Mouse (Mus musculus) midbrain, embryonic 14.5 days (tissue): ENCODE measurements at regions not wholly inside any gene's neighbourhood (a gene's known extent, or its start where the extent isn't known, plus 50 kb on each side); places are given as distances from the start of the nearest gene placed in this dataset.

Experiments
- ATAC-seq: fragments of 200-750 bp; cut with Nextera tagmentation; 2 replicates; pipeline ENCODE4 v1.8.0; 2017; ENCODE audit warnings: moderate number of reproducible peaks, moderate library complexity; ENCODE audit not compliant: low FRiP score, low TSS enrichment
- DNase-seq: peaks from one replicate; pipeline ENCODE4 v3.0.0-alpha.2; 2015
- H3K27ac ChIP-seq: fragments of 300-500 bp; sonication (generic); replicated peaks from 2 replicates; pipeline ENCODE4 v1.5.1; 2014; ENCODE audit warnings: mild to moderate bottlenecking, low read depth, low read length, moderate library complexity
- H3K27me3 ChIP-seq: fragments of 300-500 bp; sonication (generic); 2 replicates; pipeline ENCODE4 v1.6.1; 2014; ENCODE audit warnings: low read length, control low read depth, mixed read lengths; ENCODE audit not compliant: control insufficient read depth, insufficient read depth
- H3K36me3 ChIP-seq: fragments of 300-500 bp; sonication (generic); 2 replicates; pipeline ENCODE4 v1.6.1; 2014; ENCODE audit warnings: low read length, control low read depth; ENCODE audit not compliant: control insufficient read depth, insufficient read depth
- H3K4me1 ChIP-seq: fragments of 300-500 bp; sonication (generic); 2 replicates; pipeline ENCODE4 v1.6.1; 2014; ENCODE audit warnings: mild to moderate bottlenecking, antibody characterized with exemption, low read length, control low read depth; ENCODE audit not compliant: control insufficient read depth, insufficient read depth
- H3K4me2 ChIP-seq: fragments of 300-500 bp; sonication (generic); 2 replicates; pipeline ENCODE4 v1.6.1; 2014; ENCODE audit warnings: mild to moderate bottlenecking, low read length, moderate library complexity
- H3K4me3 ChIP-seq: fragments of 300-500 bp; sonication (generic); replicated peaks from 2 replicates; pipeline ENCODE4 v1.5.1; 2014; ENCODE audit warnings: low read depth, low read length
- H3K9ac ChIP-seq: fragments of 300-500 bp; sonication (generic); replicated peaks from 2 replicates; pipeline ENCODE4 v1.6.1; 2014; ENCODE audit warnings: mild to moderate bottlenecking, low read length, moderate library complexity
- H3K9me3 ChIP-seq: fragments of 300-500 bp; sonication (generic); 2 replicates; pipeline ENCODE4 v1.6.1; 2016; ENCODE audit warnings: low read length, control low read depth, mixed read lengths; ENCODE audit not compliant: control insufficient read depth
- WGBS: fragments of 180-500 bp; shearing (Covaris S2); extraction: QIAGEN DNeasy Blood & Tissue Kit; methylation state at CpG from one replicate; pipeline ENCODE4 v1.1.7; 2014; 5-methylcytosine and 5-hydroxymethylcytosine counted together

DNA sequence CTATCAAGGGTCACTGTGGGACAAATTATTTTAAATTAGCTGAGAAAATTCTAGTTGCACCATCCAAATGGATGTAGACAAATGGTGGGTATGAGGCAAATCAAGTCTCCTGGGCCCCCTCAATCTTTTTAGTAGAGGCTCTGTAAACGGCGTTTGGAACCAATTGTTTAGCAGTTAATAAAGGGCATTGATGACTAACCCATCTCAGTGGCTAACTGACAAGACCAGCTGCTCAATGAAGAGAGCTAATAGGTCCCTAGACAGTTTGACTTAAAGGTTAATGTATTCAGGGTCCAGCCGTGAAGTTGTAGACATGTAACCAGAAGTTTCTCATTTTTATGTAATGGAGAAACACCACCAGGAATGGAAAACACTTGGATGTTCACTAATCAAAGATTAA is 332.6 kb upstream of the Gm21961 start:
- Histone ChIP-seq H3K27ac (no peak overlapping the region), H3K9me3 (no peaks in the 10 kb centered on the region), H3K27me3 (no peaks in the 10 kb centered on the region), H3K4me3 (no peak overlapping the region), H3K4me1 (no peaks in the 10 kb centered on the region), H3K4me2 (no peak overlapping the region), H3K36me3 (no peaks in the 10 kb centered on the region), H3K9ac (no peak overlapping the region)
- DNase-seq (peak; percentile 5), ATAC-seq (no peak)
- WGBS, result 60% methylated on average over 3 of the region's 3 CpGs

DNA sequence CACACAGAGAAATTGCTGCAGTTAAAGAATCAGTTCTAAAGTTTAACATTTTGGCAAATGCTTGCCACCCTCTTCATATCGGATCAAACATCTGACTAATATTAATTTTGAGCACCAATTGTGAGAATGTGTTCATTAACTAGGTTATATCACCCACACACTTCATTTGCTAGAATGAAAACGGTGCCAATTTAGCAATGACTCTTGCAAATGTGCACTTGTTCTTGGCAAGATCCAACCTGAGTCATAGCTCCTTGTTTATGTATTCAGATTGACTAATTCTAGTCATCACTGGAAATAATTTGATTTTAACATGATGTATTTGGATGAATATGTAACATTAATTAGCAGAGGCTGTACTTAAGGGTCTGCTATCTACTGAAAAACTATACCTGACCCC is 327.8 kb upstream of the Gm21961 start:
- no peak for DNase-seq
- no peaks in the 10 kb centered on the region for H3K27me3 ChIP-seq
- WGBS, result 86% methylated on average over 2 of the region's 2 CpGs

DNA sequence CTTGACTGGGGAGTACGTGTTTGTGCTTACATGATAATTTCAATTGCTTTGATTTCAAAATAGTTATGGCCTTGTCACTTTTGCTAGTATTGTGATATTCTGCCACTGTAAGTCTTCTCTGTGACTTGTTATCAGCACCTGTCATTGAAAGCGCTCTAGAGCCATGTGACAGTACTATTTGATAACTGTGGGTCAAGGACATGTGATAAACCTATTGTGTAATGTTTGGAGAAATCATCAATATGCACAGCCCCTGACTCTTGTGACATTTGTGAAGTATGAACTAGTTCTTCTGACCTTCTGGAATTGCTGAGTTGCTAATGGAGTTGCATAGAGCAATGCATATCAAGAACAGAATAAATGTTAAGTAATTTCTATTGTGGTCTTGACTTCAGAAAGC is 319.4 kb upstream of the Gm21961 start:
- Histone ChIP-seq H3K4me1 (no peaks in the 10 kb centered on the region), H3K36me3 (no peaks in the 10 kb centered on the region), H3K27ac (no peak overlapping the region), H3K27me3 (no peaks in the 10 kb centered on the region), H3K9ac (no peak overlapping the region), H3K4me3 (no peak overlapping the region), H3K4me2 (no peak overlapping the region), H3K9me3 (no peaks in the 10 kb centered on the region)
- DNase-seq, result no peak
- WGBS, result 93% methylated on average over 2 of the region's 2 CpGs
- ATAC-seq, result no peak

More for the DNA sequence above, 327.8 kb upstream of the Gm21961 start:
- H3K9me3 ChIP-seq, result no peaks in the 10 kb centered on the region
- no peaks in the 10 kb centered on the region for H3K4me1 ChIP-seq
- H3K27ac ChIP-seq, result no peak overlapping the region
- H3K36me3 ChIP-seq, result no peaks in the 10 kb centered on the region
- no peak overlapping the region for H3K9ac ChIP-seq
- H3K4me2 ChIP-seq, result no peak overlapping the region
- ATAC-seq, result no peak
- H3K4me3 ChIP-seq, result no peak overlapping the region

DNA sequence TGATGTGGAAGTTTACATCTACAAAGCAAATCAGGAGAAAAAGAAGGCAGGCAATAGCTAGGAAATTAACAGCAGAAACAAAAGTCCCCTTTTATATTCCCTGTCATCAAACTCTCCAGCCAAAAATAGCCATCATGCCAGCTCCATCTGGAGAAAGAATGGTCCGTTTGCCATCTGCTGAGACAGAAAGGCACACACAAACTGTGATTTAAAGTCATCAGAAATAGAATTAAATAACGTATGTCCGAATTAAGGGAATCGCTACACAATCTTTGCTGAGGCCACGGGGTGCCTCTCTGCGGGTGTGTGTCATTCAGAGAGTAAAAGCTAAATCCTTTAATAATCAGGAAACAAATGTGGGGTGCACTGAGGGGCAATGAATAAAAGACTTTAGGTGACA is 293.4 kb upstream of the Gm21961 start:
- no peak for DNase-seq
- no peak overlapping the region for H3K4me2 ChIP-seq
- no peaks in the 10 kb centered on the region for H3K36me3 ChIP-seq
- H3K27me3 ChIP-seq, result no peaks in the 10 kb centered on the region
- 32% methylated on average over 6 of the region's 6 CpGs for WGBS
- no peaks in the 10 kb centered on the region for H3K4me1 ChIP-seq
- no peak for ATAC-seq
- no peak overlapping the region for H3K27ac ChIP-seq
- H3K9me3 ChIP-seq, result no peaks in the 10 kb centered on the region
- no peak overlapping the region for H3K9ac ChIP-seq
- H3K4me3 ChIP-seq, result no peak overlapping the region

DNA sequence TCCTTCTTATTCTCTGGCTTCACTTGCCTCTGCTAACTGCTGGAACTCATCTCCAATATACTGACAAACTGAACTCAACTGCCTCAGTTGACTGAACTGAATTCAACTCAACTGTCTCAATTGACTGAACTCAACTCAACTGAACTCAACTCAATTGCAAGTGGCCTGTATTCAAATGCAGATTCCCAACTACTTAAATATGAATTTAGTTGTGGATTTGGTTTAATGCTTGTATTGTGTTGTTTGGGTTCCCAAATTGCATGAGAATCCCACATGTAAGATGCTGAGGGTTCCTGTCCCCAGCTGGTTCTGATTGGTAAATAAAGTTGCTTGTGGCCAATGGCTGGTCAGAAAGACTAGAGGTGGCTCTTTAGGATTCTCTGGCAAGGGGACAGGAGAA is 244.1 kb upstream of the Gm21961 start:
- Histone ChIP-seq H3K4me3 (no peak overlapping the region), H3K27me3 (no peaks in the 10 kb centered on the region), H3K27ac (no peak overlapping the region), H3K4me1 (no peaks in the 10 kb centered on the region), H3K4me2 (no peak overlapping the region), H3K9me3 (no peaks in the 10 kb centered on the region), H3K9ac (no peak overlapping the region), H3K36me3 (no peaks in the 10 kb centered on the region)
- ATAC-seq (no peak), DNase-seq (no peak)

DNA sequence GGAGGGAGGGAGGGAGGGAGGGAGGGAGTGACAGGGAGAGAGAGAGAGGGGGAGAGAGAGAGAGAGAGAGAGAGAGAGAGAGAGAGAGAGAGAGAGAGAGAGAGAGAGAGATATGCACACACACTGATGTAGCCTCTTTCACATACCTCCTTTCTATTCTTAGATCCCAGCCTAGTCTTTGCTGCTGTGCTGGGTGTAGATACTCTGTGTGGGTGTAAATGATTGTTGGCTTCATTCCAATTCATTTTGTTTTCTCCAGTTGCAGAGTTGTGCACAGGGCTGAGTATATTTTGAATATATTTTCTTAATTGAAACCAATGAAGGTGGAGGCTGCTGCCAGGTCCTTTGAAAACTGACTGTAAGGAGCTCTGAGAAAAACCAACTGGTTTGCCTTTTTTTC is 207.8 kb upstream of the Gm21961 start:
- H3K27ac ChIP-seq, result no peak overlapping the region
- no peak for DNase-seq
- no peak overlapping the region for H3K4me2 ChIP-seq
- no peaks in the 10 kb centered on the region for H3K27me3 ChIP-seq
- ATAC-seq, result no peak
- H3K4me1 ChIP-seq, result no peaks in the 10 kb centered on the region
- H3K9me3 ChIP-seq, result no peaks in the 10 kb centered on the region
- no peaks in the 10 kb centered on the region for H3K36me3 ChIP-seq
- H3K4me3 ChIP-seq, result no peak overlapping the region
- no peak overlapping the region for H3K9ac ChIP-seq

DNA sequence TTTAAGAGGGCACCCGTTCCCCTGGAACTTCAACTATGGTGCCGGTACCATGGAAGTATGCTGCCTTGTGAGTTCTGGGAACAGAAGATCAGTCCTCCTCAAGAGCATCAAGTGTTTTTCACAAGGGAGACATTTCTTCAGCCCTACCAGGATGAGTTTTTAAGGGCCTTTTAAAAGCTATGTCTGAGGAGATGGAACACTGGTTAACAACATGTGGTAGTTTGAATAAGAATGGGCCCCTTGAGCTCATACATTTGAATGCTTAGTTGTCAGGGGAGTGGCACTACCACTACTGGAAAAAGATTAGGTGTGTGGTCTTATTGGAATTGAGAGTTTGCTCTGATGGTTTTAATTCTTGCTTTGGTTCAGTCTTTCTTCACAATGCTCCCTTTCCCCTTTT is 203.2 kb upstream of the Gm21961 start:
- ATAC-seq (no peak), DNase-seq (no peak)
- Histone ChIP-seq H3K27ac (no peak overlapping the region), H3K4me1 (no peaks in the 10 kb centered on the region), H3K9ac (no peak overlapping the region), H3K36me3 (no peaks in the 10 kb centered on the region), H3K4me2 (no peak overlapping the region), H3K9me3 (no peaks in the 10 kb centered on the region), H3K27me3 (no peaks in the 10 kb centered on the region), H3K4me3 (no peak overlapping the region)
- 87% methylated on average over 2 of the region's 2 CpGs for WGBS

DNA sequence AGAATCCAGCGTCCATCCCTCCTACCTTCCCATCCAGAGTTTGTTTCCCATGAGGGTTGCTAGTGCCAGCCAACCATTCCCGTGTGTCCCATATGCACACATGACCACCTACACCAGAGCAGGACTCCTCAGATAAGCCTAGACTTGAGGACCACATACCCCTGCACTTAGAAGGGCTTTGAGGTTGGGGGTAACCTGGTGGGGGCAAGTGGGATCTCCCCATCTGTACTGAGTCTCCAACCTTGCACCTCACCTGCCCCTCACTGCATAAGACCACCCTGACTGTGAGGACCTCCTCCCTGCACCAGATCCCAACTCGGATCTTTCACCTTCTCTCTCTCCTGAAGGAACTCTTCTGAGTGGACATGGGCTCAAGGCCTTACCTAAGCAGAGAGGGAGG is 181.6 kb upstream of the Gm21961 start:
- 89% methylated on average over 3 of the region's 3 CpGs for WGBS
- H3K36me3 ChIP-seq, result no peaks in the 10 kb centered on the region
- DNase-seq (no peak), ATAC-seq (peak; percentile 32)
- H3K4me2 ChIP-seq, result no peak overlapping the region
- H3K27me3 ChIP-seq, result no peaks in the 10 kb centered on the region
- H3K9ac ChIP-seq, result no peak overlapping the region
- no peaks in the 10 kb centered on the region for H3K9me3 ChIP-seq
- H3K4me1 ChIP-seq, result no peaks in the 10 kb centered on the region
- no peak overlapping the region for H3K27ac ChIP-seq
- no peak overlapping the region for H3K4me3 ChIP-seq

DNA sequence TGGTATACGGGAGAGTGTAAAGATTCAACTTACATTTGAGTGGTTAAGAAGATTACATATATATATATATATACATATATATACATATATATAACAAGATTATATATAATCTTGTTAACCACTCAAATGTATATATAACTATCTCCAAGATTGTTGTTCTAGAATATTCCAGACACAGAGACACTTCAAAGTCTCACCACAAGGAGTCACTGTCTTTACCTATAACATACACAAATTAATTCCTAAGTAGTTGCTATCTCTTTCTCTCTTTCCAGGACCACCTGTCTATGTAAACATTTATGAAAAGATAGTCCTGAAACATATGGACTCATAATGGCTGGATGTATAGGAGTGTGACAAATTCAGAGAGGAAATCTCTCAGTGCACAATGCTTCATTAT is 178.9 kb upstream of the Gm21961 start:
- Histone ChIP-seq H3K36me3 (no peaks in the 10 kb centered on the region), H3K27ac (no peak overlapping the region), H3K4me1 (no peaks in the 10 kb centered on the region), H3K4me2 (no peak overlapping the region), H3K4me3 (no peak overlapping the region), H3K27me3 (no peaks in the 10 kb centered on the region), H3K9me3 (no peaks in the 10 kb centered on the region), H3K9ac (no peak overlapping the region)
- 98% methylated on average over 1 of the region's 1 CpGs for WGBS
- ATAC-seq (no peak), DNase-seq (peak; percentile 3)
